Comparison of ENCODE assay signal across 28 mouse cellular contexts in the genomic region with DNA sequence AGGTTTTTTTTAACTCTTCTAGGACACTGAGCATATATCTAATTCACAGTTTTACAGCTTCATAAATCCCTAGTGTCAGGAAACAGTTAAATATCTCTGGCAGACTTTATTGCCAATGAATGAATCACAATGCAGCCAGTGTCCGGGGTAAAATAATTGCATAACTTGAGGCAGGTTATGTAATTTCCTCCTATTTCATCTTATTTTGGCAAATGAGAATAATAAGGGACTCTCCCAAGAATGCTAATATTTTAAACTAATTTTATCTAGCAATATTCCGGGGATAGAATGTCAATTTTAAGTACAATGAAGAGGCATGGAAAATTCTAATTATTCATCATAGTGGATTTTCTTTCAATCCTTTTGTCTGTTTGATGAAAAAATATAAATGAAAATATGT.
A peak's percentile ranks its signal among the peaks of the same experiment; 100 is the strongest.
DNase-seq lines count a peak whose midpoint lies in the region; ATAC-seq lines count a peak whose summit lies in the region.
"Had no signal": no experiment of that assay in that cellular context is flagged by ENCODE, and none has a peak within 500 bp of the region (broad histone marks: within the 10 kb centered on the region; RNA-seq: fewer than 3 reads in every experiment).

No protein-coding gene starts in this region.

- DNase-seq in midbrain, embryonic 14.5 days, result peak; percentile 2
- DNase-seq in brain, adult 2 months (ENCODE audit: low read depth, low spot score), result peak; percentile 8
- no peak for DNase-seq in urinary bladder, postnatal 25 days (ENCODE audit: low spot score)
- DNase-seq in thymus, postnatal 0 days (ENCODE audit: low spot score), result no peak
- DNase-seq: adrenal gland, adult 2 months; adrenal gland, postnatal 25 days; B cell, adult 2 months; cerebellum, adult 11 months; cerebellum, adult 8-10 months; cerebellum, postnatal 14 days; embryo, embryonic 11 days; gastrocnemius, postnatal 36 days; heart, adult 2 months; heart, postnatal 36 days had no signal

- 68% methylated on average over 2 of the region's 2 CpGs for WGBS in midbrain, embryonic 14.5 days
- 58% methylated on average over 2 of the region's 2 CpGs for WGBS in midbrain, embryonic 16.5 days

- no peaks in the 10 kb centered on the region for H3K4me1 ChIP-seq in midbrain, embryonic 14.5 days (ENCODE audit: control insufficient read depth, insufficient read depth, low read length)
- no peaks in the 10 kb centered on the region for H3K4me1 ChIP-seq in midbrain, embryonic 16.5 days (ENCODE audit: control insufficient read depth, insufficient read depth, low read length)
- H3K4me1 ChIP-seq: embryonic facial prominence, embryonic 15.5 days; forebrain, embryonic 12.5 days; heart, embryonic 12.5 days; hindbrain, embryonic 12.5 days had no signal

- H3K4me2 ChIP-seq in midbrain, embryonic 14.5 days (ENCODE audit: low read length), result no peak overlapping the region
- no peak overlapping the region for H3K4me2 ChIP-seq in midbrain, embryonic 16.5 days (ENCODE audit: low read length)
- H3K4me2 ChIP-seq: embryonic facial prominence, embryonic 15.5 days; forebrain, embryonic 12.5 days; heart, embryonic 12.5 days; hindbrain, embryonic 12.5 days had no signal

- H3K36me3 ChIP-seq in midbrain, embryonic 14.5 days (ENCODE audit: control insufficient read depth, insufficient read depth, low read length), result no peaks in the 10 kb centered on the region
- no peaks in the 10 kb centered on the region for H3K36me3 ChIP-seq in midbrain, embryonic 16.5 days (ENCODE audit: control insufficient read depth, insufficient read depth, low read length)
- H3K36me3 ChIP-seq: embryonic facial prominence, embryonic 15.5 days; forebrain, embryonic 12.5 days; G1E; heart, embryonic 12.5 days; hindbrain, embryonic 12.5 days had no signal

- H3K9ac ChIP-seq in midbrain, embryonic 14.5 days (replicated peaks; ENCODE audit: low read length), result no peak overlapping the region
- H3K9ac ChIP-seq in midbrain, embryonic 16.5 days (ENCODE audit: low read depth, low read length), result no peak overlapping the region
- H3K9ac ChIP-seq: embryonic facial prominence, embryonic 15.5 days; forebrain, embryonic 12.5 days; heart, embryonic 12.5 days; hindbrain, embryonic 12.5 days had no signal

- H3K27ac ChIP-seq in midbrain, embryonic 14.5 days (replicated peaks; ENCODE audit: low read depth, low read length), result no peak overlapping the region
- H3K27ac ChIP-seq in midbrain, embryonic 16.5 days (ENCODE audit: low read length), result no peak overlapping the region
- H3K27ac ChIP-seq: embryonic facial prominence, embryonic 15.5 days; forebrain, embryonic 12.5 days; heart, adult 2 months; hindbrain, embryonic 12.5 days had no signal

- no peak overlapping the region for H3K4me3 ChIP-seq in midbrain, embryonic 14.5 days (replicated peaks; ENCODE audit: low read depth, low read length)
- H3K4me3 ChIP-seq in midbrain, embryonic 16.5 days (ENCODE audit: low read depth, low read length), result no peak overlapping the region
- H3K4me3 ChIP-seq: embryonic facial prominence, embryonic 15.5 days; erythroblast, embryonic 14.5 days; forebrain, embryonic 12.5 days; heart, adult 2 months; heart, embryonic 12.5 days; hindbrain, embryonic 12.5 days had no signal

- no peak for ATAC-seq in midbrain, embryonic 14.5 days (ENCODE audit: low FRiP score, low TSS enrichment)
- ATAC-seq in midbrain, embryonic 16.5 days, result no peak
- ATAC-seq in granulocyte monocyte progenitor cell, adult 5-6 weeks (replicated peaks; ENCODE audit: poor library complexity, severe bottlenecking), result peak; percentile 27; the same call in 1 of the 2 replicates
- ATAC-seq: activated CD4-positive, CD25-positive, alpha-beta regulatory T cell, adult 4 months; CD4-positive, CD25-positive, alpha-beta regulatory T cell, adult 4 months; forebrain, embryonic 16.5 days; hindbrain, embryonic 16.5 days; inflammation-experienced regulatory T-cells, adult 6 months; intestine, postnatal 0 days had no signal

- H3K27me3 ChIP-seq in midbrain, embryonic 14.5 days (ENCODE audit: control insufficient read depth, insufficient read depth, low read length), result no peaks in the 10 kb centered on the region
- H3K27me3 ChIP-seq in midbrain, embryonic 16.5 days (ENCODE audit: control insufficient read depth, insufficient read depth, low read depth, low read length), result no peaks in the 10 kb centered on the region
- H3K27me3 ChIP-seq: embryonic facial prominence, embryonic 15.5 days; forebrain, embryonic 12.5 days; heart, embryonic 12.5 days; hindbrain, embryonic 12.5 days had no signal

- H3K9me3 ChIP-seq in midbrain, embryonic 14.5 days (ENCODE audit: control insufficient read depth, low read length), result no peaks in the 10 kb centered on the region
- no peaks in the 10 kb centered on the region for H3K9me3 ChIP-seq in midbrain, embryonic 16.5 days (replicated peaks; ENCODE audit: control insufficient read depth, low read length, poor library complexity, severe bottlenecking)
- H3K9me3 ChIP-seq: embryonic facial prominence, embryonic 15.5 days; forebrain, embryonic 12.5 days; G1E; heart, embryonic 12.5 days; hindbrain, embryonic 12.5 days had no signal

Comparison
In these comparisons a context has a peak if more than half of its experiments do, and no peak if none do; other contexts are left out.
1. DNase-seq: peak in midbrain, embryonic 14.5 days (single experiment) and brain, adult 2 months (single experiment); none in urinary bladder, postnatal 25 days (single experiment) and thymus, postnatal 0 days (single experiment).